In the genomic region with DNA sequence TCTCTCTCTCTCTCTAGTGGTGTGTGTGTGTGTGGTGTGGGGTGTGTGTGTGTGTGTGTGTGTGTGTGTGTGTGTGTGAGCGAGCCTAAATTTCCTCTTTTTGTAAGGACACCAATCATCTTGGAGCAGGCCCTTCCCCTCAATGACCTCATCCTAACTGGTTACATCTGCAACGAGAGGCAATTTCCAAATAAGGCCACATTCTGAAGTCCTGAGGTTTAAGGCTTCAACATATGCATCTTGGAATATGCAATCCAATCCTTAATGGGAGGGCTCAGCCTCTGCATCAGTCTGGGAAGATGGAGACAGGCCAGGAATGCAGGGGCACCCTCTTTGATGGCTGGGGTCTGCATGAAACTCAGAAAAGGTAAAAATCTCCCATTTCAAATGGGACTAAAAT, we compare ENCODE assay signal across 8 mouse cellular contexts. TPM values are rescaled to one million over a fixed set of nuclear protein-coding genes. Genes with fewer than 3 reads are reported as not detected.
A peak's percentile ranks its signal among the peaks of the same experiment; 100 is the strongest.
DNase-seq lines count a peak whose midpoint lies in the region; ATAC-seq and TF ChIP-seq lines count a peak whose summit lies in the region.

No protein-coding gene starts in this region.

- H3K27ac ChIP-seq in lung, embryonic 14.5 days (ENCODE audit: low read depth) = peak overlapping the region; percentile 98
- peak overlapping the region; percentile 99 for H3K27ac ChIP-seq in embryonic facial prominence, embryonic 12.5 days
- H3K27ac ChIP-seq in hindbrain, embryonic 12.5 days = peak overlapping the region; percentile 75

- 6% methylated on average over 2 of the region's 2 CpGs for WGBS in lung, embryonic 14.5 days
- WGBS in embryonic facial prominence, embryonic 12.5 days = 12% methylated on average over 2 of the region's 2 CpGs
- WGBS in hindbrain, embryonic 12.5 days = 50% methylated on average over 1 of the region's 2 CpGs

- no peaks in the 10 kb centered on the region for H3K9me3 ChIP-seq in lung, embryonic 14.5 days (ENCODE audit: low read depth, low read length)
- H3K9me3 ChIP-seq in embryonic facial prominence, embryonic 12.5 days = no peaks in the 10 kb centered on the region
- H3K9me3 ChIP-seq in hindbrain, embryonic 12.5 days (replicated peaks) = no peaks in the 10 kb centered on the region

- H3K4me2 ChIP-seq in lung, embryonic 14.5 days = no peak overlapping the region
- H3K4me2 ChIP-seq in embryonic facial prominence, embryonic 12.5 days (replicated peaks) = no peak overlapping the region
- H3K4me2 ChIP-seq in hindbrain, embryonic 12.5 days (replicated peaks) = no peak overlapping the region

- TF ChIP-seq CTCF in lung, embryonic 14.5 days (IDR thresholded peaks at IDR 0.05; ENCODE audit: low read depth) = no peak

- ATAC-seq in lung, embryonic 14.5 days (ENCODE audit: insufficient read depth) = peak; percentile 79
- ATAC-seq in embryonic facial prominence, embryonic 12.5 days (ENCODE audit: insufficient number of reproducible peaks, insufficient read depth, low FRiP score, low TSS enrichment) = peak; percentile 86
- no peak for ATAC-seq in hindbrain, embryonic 12.5 days (ENCODE audit: low FRiP score)

- H3K4me3 ChIP-seq in lung, embryonic 14.5 days (ENCODE audit: low read depth, low read length) = no peak overlapping the region
- no peak overlapping the region for H3K4me3 ChIP-seq in embryonic facial prominence, embryonic 12.5 days
- no peak overlapping the region for H3K4me3 ChIP-seq in hindbrain, embryonic 12.5 days

- no peaks in the 10 kb centered on the region for H3K27me3 ChIP-seq in lung, embryonic 14.5 days (ENCODE audit: insufficient read depth, low read length)
- no peaks in the 10 kb centered on the region for H3K27me3 ChIP-seq in embryonic facial prominence, embryonic 12.5 days
- no peaks in the 10 kb centered on the region for H3K27me3 ChIP-seq in hindbrain, embryonic 12.5 days

- H3K36me3 ChIP-seq in lung, embryonic 14.5 days (ENCODE audit: insufficient read depth) = no peaks in the 10 kb centered on the region
- H3K36me3 ChIP-seq in embryonic facial prominence, embryonic 12.5 days = no peaks in the 10 kb centered on the region
- no peaks in the 10 kb centered on the region for H3K36me3 ChIP-seq in hindbrain, embryonic 12.5 days

- H3K9ac ChIP-seq in lung, embryonic 14.5 days = no peak overlapping the region
- no peak overlapping the region for H3K9ac ChIP-seq in embryonic facial prominence, embryonic 12.5 days
- no peak overlapping the region for H3K9ac ChIP-seq in hindbrain, embryonic 12.5 days

- peaks cover 35% of the 10 kb centered on the region for H3K4me1 ChIP-seq in lung, embryonic 14.5 days (ENCODE audit: insufficient read depth)
- H3K4me1 ChIP-seq in embryonic facial prominence, embryonic 12.5 days = peaks cover 47% of the 10 kb centered on the region
- H3K4me1 ChIP-seq in hindbrain, embryonic 12.5 days = peaks cover 25% of the 10 kb centered on the region

- DNase-seq in lung, embryonic 14.5 days = peak; percentile 88
- no peak for DNase-seq in lung, postnatal 14 days
- peak; percentile 65 for DNase-seq in lung, postnatal 36 days
- no peak for DNase-seq in frontal cortex, postnatal 25 days (ENCODE audit: low spot score in 2 of 2)
- no peak for DNase-seq in right cerebral cortex, postnatal 14 days
- DNase-seq in left cerebral cortex, adult 11 months (ENCODE audit: low spot score) = no peak

RNA-seq across cellular contexts. Expression of a gene that starts 2.6 kb away (rescaled TPM):
- 98.0 and 99.6 TPM in 2 replicates for polyA plus RNA-seq in lung, embryonic 14.5 days (2014; fragmentation: Nextera tagmentation; extraction: Ambion mirVana)
- 24.5 and 24.7 TPM in 2 replicates for polyA plus RNA-seq in embryonic facial prominence, embryonic 12.5 days (2016; fragmentation: Nextera tagmentation; extraction: Ambion mirVana)
- polyA plus RNA-seq in hindbrain, embryonic 12.5 days (2016; fragmentation: Nextera tagmentation; extraction: Ambion mirVana) = 9.6 and 14.4 TPM in 2 replicates

RNA-seq across cellular contexts. Expression of a gene that starts 16.4 kb away (rescaled TPM):
- polyA plus RNA-seq in lung, embryonic 14.5 days (2014; fragmentation: Nextera tagmentation; extraction: Ambion mirVana) = 0.86 and 1.6 TPM in 2 replicates
- polyA plus RNA-seq in embryonic facial prominence, embryonic 12.5 days (2016; fragmentation: Nextera tagmentation; extraction: Ambion mirVana) = 7.1 and 9.6 TPM in 2 replicates
- polyA plus RNA-seq in hindbrain, embryonic 12.5 days (2016; fragmentation: Nextera tagmentation; extraction: Ambion mirVana) = 1.9 and 3.6 TPM in 2 replicates

RNA-seq across cellular contexts. Expression of a gene that starts 23.4 kb away (rescaled TPM):
- polyA plus RNA-seq in lung, embryonic 14.5 days (2014; fragmentation: Nextera tagmentation; extraction: Ambion mirVana) = not detected in 2 replicates
- polyA plus RNA-seq in embryonic facial prominence, embryonic 12.5 days (2016; fragmentation: Nextera tagmentation; extraction: Ambion mirVana) = 0.35 TPM in 1 of 2 replicates, not detected in the other
- 0.30 TPM in 1 of 2 replicates, not detected in the other for polyA plus RNA-seq in hindbrain, embryonic 12.5 days (2016; fragmentation: Nextera tagmentation; extraction: Ambion mirVana)

RNA-seq across cellular contexts. Expression of a gene that starts 40.6 kb away (rescaled TPM):
- polyA plus RNA-seq in lung, embryonic 14.5 days (2014; fragmentation: Nextera tagmentation; extraction: Ambion mirVana) = 1.5 and 2.5 TPM in 2 replicates
- 4.6 and 6.9 TPM in 2 replicates for polyA plus RNA-seq in embryonic facial prominence, embryonic 12.5 days (2016; fragmentation: Nextera tagmentation; extraction: Ambion mirVana)
- polyA plus RNA-seq in hindbrain, embryonic 12.5 days (2016; fragmentation: Nextera tagmentation; extraction: Ambion mirVana) = 1.8 and 5.8 TPM in 2 replicates

Comparison
In these comparisons a context has a peak if more than half of its experiments do, and no peak if none do; other contexts are left out.
1. DNase-seq: peak in lung, embryonic 14.5 days (single experiment) and lung, postnatal 36 days (single experiment); none in lung, postnatal 14 days (single experiment), frontal cortex, postnatal 25 days (0 of 2), right cerebral cortex, postnatal 14 days (single experiment) and left cerebral cortex, adult 11 months (single experiment).
2. Peak in every context shown above with its lines, with median percentiles within 50 percentile points of each other: H3K27ac ChIP-seq.